12 mouse cellular contexts compared by ENCODE assay signal in genomic region chr4:55207749-55208385, GRCm38 (mm10).
DNase-seq lines count a peak whose midpoint lies in the region; ATAC-seq and TF ChIP-seq lines count a peak whose summit lies in the region.
"Had no signal": no experiment of that assay in that cellular context is flagged by ENCODE, and none has a peak within 500 bp of the region (broad histone marks: within the 10 kb centered on the region; RNA-seq: fewer than 3 reads in every experiment).

No protein-coding gene starts in this region.

- no peaks in the 10 kb centered on the region for H3K36me3 ChIP-seq in heart, embryonic 12.5 days
- no peaks in the 10 kb centered on the region for H3K36me3 ChIP-seq in E14TG2a.4 (ENCODE audit: insufficient read depth, low read length)
- no peaks in the 10 kb centered on the region for H3K36me3 ChIP-seq in intestine, postnatal 0 days (ENCODE audit: control insufficient read depth, insufficient read depth)
- H3K36me3 ChIP-seq: liver, embryonic 13.5 days had no signal

- no peak for ATAC-seq in heart, embryonic 12.5 days (ENCODE audit: insufficient number of reproducible peaks, low FRiP score)
- ATAC-seq in intestine, postnatal 0 days, result 0 out of 2 replicates have a peak, but pooled peaks have one; percentile 57
- ATAC-seq: activated CD4-positive, CD25-positive, alpha-beta regulatory T cell, adult 4 months had no signal

- 0 out of 2 replicates have a peak overlapping the region, but pooled peaks have one; percentile 3 for H3K4me3 ChIP-seq in heart, embryonic 12.5 days
- 0 out of 2 replicates have a peak overlapping the region, but pooled peaks have one; percentile 23 for H3K4me3 ChIP-seq in E14TG2a.4 (replicated peaks; ENCODE audit: low read length)
- no peak overlapping the region for H3K4me3 ChIP-seq in intestine, postnatal 0 days (ENCODE audit: low read depth, low read length)
- H3K4me3 ChIP-seq: liver, embryonic 13.5 days had no signal

- TF ChIP-seq POLR2A in brain, embryonic 14.5 days (IDR thresholded peaks at IDR 0.05; ENCODE audit: borderline replicate concordance, extremely low read depth, insufficient read depth, insufficient read length, poor library complexity, severe bottlenecking), result no peak

- TF ChIP-seq CTCF in E14TG2a.4 (conservative IDR thresholded peaks at IDR 0.05; ENCODE audit: low read length), result no peak
- TF ChIP-seq CTCF in brain, embryonic 14.5 days (IDR thresholded peaks at IDR 0.05; ENCODE audit: borderline replicate concordance, extremely low read depth, insufficient read depth, insufficient read length), result no peak
- TF ChIP-seq CTCF in intestine, postnatal 0 days (IDR thresholded peaks at IDR 0.05; ENCODE audit: low read depth), result no peak

- H3K9ac ChIP-seq in heart, embryonic 12.5 days, result peak overlapping the region; percentile 9; the same call in 1 of the 2 replicates
- H3K9ac ChIP-seq in intestine, postnatal 0 days (ENCODE audit: low read depth, low read length), result no peak overlapping the region
- H3K9ac ChIP-seq: liver, embryonic 13.5 days had no signal

- H3K27me3 ChIP-seq in heart, embryonic 12.5 days (replicated peaks), result no peaks in the 10 kb centered on the region
- peaks cover 7% of the 10 kb centered on the region; the same call in 1 of the 2 replicates for H3K27me3 ChIP-seq in E14TG2a.4 (ENCODE audit: insufficient read depth, low read length)
- H3K27me3 ChIP-seq in intestine, postnatal 0 days (replicated peaks; ENCODE audit: control insufficient read depth, insufficient read depth, low read length), result no peaks in the 10 kb centered on the region
- H3K27me3 ChIP-seq: liver, embryonic 13.5 days had no signal

- no peaks in the 10 kb centered on the region for H3K9me3 ChIP-seq in heart, embryonic 12.5 days (replicated peaks)
- H3K9me3 ChIP-seq in E14TG2a.4 (ENCODE audit: low read length), result peaks cover 10% of the 10 kb centered on the region; the same call in 1 of the 2 replicates
- H3K9me3 ChIP-seq in intestine, postnatal 0 days (ENCODE audit: control insufficient read depth), result no peaks in the 10 kb centered on the region
- H3K9me3 ChIP-seq: liver, embryonic 13.5 days had no signal

- H3K27ac ChIP-seq in heart, embryonic 12.5 days (ENCODE audit: poor library complexity, severe bottlenecking), result no peak overlapping the region
- H3K27ac ChIP-seq in intestine, postnatal 0 days (ENCODE audit: low read depth, low read length), result no peak overlapping the region
- H3K27ac ChIP-seq: liver, embryonic 13.5 days had no signal

- peak overlapping the region; percentile 48 for H3K4me2 ChIP-seq in heart, embryonic 12.5 days
- no peak overlapping the region for H3K4me2 ChIP-seq in intestine, postnatal 0 days (replicated peaks; ENCODE audit: low read depth)
- H3K4me2 ChIP-seq: liver, embryonic 13.5 days had no signal

- DNase-seq in heart, postnatal 36 days, result no peak
- DNase-seq in brain, embryonic 14.5 days (ENCODE audit: low read depth), result peak; percentile 67
- no peak for DNase-seq in lung, adult 18-20 months
- DNase-seq in thymus, adult 18-20 months, result no peak
- no peak for DNase-seq in urinary bladder, postnatal 25 days (ENCODE audit: low spot score)
- DNase-seq: gastrocnemius, postnatal 14 days; kidney, postnatal 36 days; liver, embryonic 13.5 days had no signal

- peaks cover 26% of the 10 kb centered on the region for H3K4me1 ChIP-seq in heart, embryonic 12.5 days (replicated peaks)
- H3K4me1 ChIP-seq in E14TG2a.4 (replicated peaks; ENCODE audit: low read depth, low read length), result peaks cover 58% of the 10 kb centered on the region
- H3K4me1 ChIP-seq in intestine, postnatal 0 days (replicated peaks; ENCODE audit: control insufficient read depth, insufficient read depth, low read length), result no peaks in the 10 kb centered on the region
- H3K4me1 ChIP-seq: liver, embryonic 13.5 days had no signal

- 24% methylated on average over 13 of the region's 13 CpGs for WGBS in heart, embryonic 12.5 days
- WGBS in intestine, postnatal 0 days, result 51% methylated on average over 13 of the region's 13 CpGs

- intact Hi-C loops in heart, postnatal 36 days (cut with DNase I), result no loop called here
